Mouse (Mus musculus) gastrocnemius, adult 2 months (tissue): ENCODE data around the gene Gatad1. TPM values are rescaled to one million over a fixed set of nuclear protein-coding genes. Genes with fewer than 3 reads are reported as not detected.
"Not testable (repeated sequence)": the region's sequence is repeated elsewhere in the genome, so short reads cannot be mapped to it uniquely, and the experiment has no call there.

Experiments used
- DNase-seq: peaks from one replicate; pipeline ENCODE4 v3.0.0; 2022
- H3K27ac ChIP-seq: fragments of 200-600 bp; 2 replicates; pipeline ENCODE4 v1.8.1; 2022; ENCODE audit warnings: mild to moderate bottlenecking
- H3K4me3 ChIP-seq: fragments of 200-600 bp; 2 replicates; pipeline ENCODE4 v1.8.1; 2022; ENCODE audit warnings: mild to moderate bottlenecking, moderate library complexity
- CTCF ChIP-seq: fragments of 200-600 bp; IDR thresholded peaks from 2 replicates; pipeline ENCODE4 v1.8.1; 2022; ENCODE audit warnings: antibody characterized with exemption, mild to moderate bottlenecking, moderate library complexity
- intact Hi-C: fragments of 180-260 bp; cut with DNase I; formaldehyde crosslinking; loops from one replicate; pipeline ENCODE4 v1.15.1; 2025
- long read RNA-seq, 2 experiments: library from polyadenylated mRNA; stranded (forward); transcript quantifications; one replicate each; pipeline ENCODE4 v2.0.0; 2021
- total RNA-seq, 2 experiments: library from RNA; stranded (reverse); gene quantifications; 2 replicates each; pipeline ENCODE4 v1.2.3; 2021

The Gatad1 gene
- total RNA-seq, result 100 to 1,000 TPM in 1 of 2 experiments, 10 to 100 TPM in 1; 91.4 to 100 TPM
- long read RNA-seq, experiment 1, transcript Gatad1-201 (5 exons, 2,545 nt), result major isoform, 30 of 49 reads
- long read RNA-seq, experiment 1, partial matches to known transcripts, result 8 of 49 reads
- long read RNA-seq, experiment 1, other reads (novel, unspliced or antisense), result 10 of 49 reads
- long read RNA-seq, experiment 2, transcript Gatad1-201 (5 exons, 2,545 nt), result major isoform, 50 of 66 reads
- long read RNA-seq, experiment 2, partial matches to known transcripts, result 3 of 66 reads
- long read RNA-seq, experiment 2, other reads (novel, unspliced or antisense), result 11 of 66 reads

GRCm38 (mm10) chr5:3657085-3657484 is at the start of gene Gatad1:
TSS of gene Gatad1 (minus strand) at chr5:3657185.
- H3K4me3 ChIP-seq, result no peak within 1 kb of the TSS
- no peak for TF ChIP-seq CTCF
- no peak within 1 kb of the TSS for H3K27ac ChIP-seq
- intact Hi-C loops, result no loop called here
- no peak for DNase-seq

GRCm38 (mm10) chr5:3702180-3702579 is 45.2 kb upstream of the Gatad1 start:
- TF ChIP-seq CTCF, result no peak
- Histone ChIP-seq H3K27ac (no peak overlapping the region), H3K4me3 (no peak overlapping the region)
- no peak for DNase-seq
- intact Hi-C loops, result no loop called here

- no peak for DNase-seq
- no peak for TF ChIP-seq CTCF
- H3K4me3 ChIP-seq, result no peak overlapping the region
- H3K27ac ChIP-seq, result no peak overlapping the region
- intact Hi-C loops, result no loop called here
Observed at GRCm38 (mm10) chr5:3700025-3700424, 43.0 kb upstream of the Gatad1 start.

- no peak overlapping the region for H3K27ac ChIP-seq
- H3K4me3 ChIP-seq, result no peak overlapping the region
- DNase-seq, result no peak
- intact Hi-C loops, result no loop called here
- no peak for TF ChIP-seq CTCF
Observed at GRCm38 (mm10) chr5:3696031-3696430, 39.0 kb upstream of the Gatad1 start.

GRCm38 (mm10) chr5:3695191-3695590 is 38.2 kb upstream of the Gatad1 start:
- no peak for TF ChIP-seq CTCF
- Histone ChIP-seq H3K4me3 (no peak overlapping the region), H3K27ac (no peak overlapping the region)
- intact Hi-C loops, result no loop called here
- DNase-seq, result no peak

- no peak for DNase-seq
- Histone ChIP-seq H3K27ac (no peak overlapping the region), H3K4me3 (no peak overlapping the region)
- no peak for TF ChIP-seq CTCF
- intact Hi-C loops, result no loop called here
Observed at GRCm38 (mm10) chr5:3692956-3693355, 36.0 kb upstream of the Gatad1 start.

GRCm38 (mm10) chr5:3691283-3691682 is 34.3 kb upstream of the Gatad1 start:
- TF ChIP-seq CTCF, result no peak
- intact Hi-C loops, result no loop called here
- H3K4me3 ChIP-seq, result no peak overlapping the region
- H3K27ac ChIP-seq, result no peak overlapping the region
- no peak for DNase-seq

- H3K27ac ChIP-seq, result no peak overlapping the region
- no peak for TF ChIP-seq CTCF
- no peak overlapping the region for H3K4me3 ChIP-seq
- intact Hi-C loops, result no loop called here
- no peak for DNase-seq
Observed at GRCm38 (mm10) chr5:3688298-3688697, 31.3 kb upstream of the Gatad1 start.

GRCm38 (mm10) chr5:3669938-3670554 is 13.1 kb upstream of the Gatad1 start:
- intact Hi-C loops, result no loop called here
- Histone ChIP-seq H3K27ac (no peak overlapping the region), H3K4me3 (no peak overlapping the region)
- DNase-seq, result no peak
- TF ChIP-seq CTCF, result no peak

- intact Hi-C loops, result no loop called here
- no peak for TF ChIP-seq CTCF
Observed at GRCm38 (mm10) chr5:3666585-3666984, 9.6 kb upstream of the Gatad1 start.

GRCm38 (mm10) chr5:3665225-3665624 is 8.2 kb upstream of the Gatad1 start:
- Histone ChIP-seq H3K4me3 (no peak overlapping the region), H3K27ac (no peak overlapping the region)
- no peak for DNase-seq
- intact Hi-C loops, result no loop called here
- no peak for TF ChIP-seq CTCF

More at GRCm38 (mm10) chr5:3666585-3666984, 9.6 kb upstream of the Gatad1 start:
- no peak overlapping the region for H3K27ac ChIP-seq
- H3K4me3 ChIP-seq, result no peak overlapping the region
- no peak for DNase-seq

GRCm38 (mm10) chr5:3653801-3654200 is 3.2 kb downstream of the Gatad1 start:
- H3K4me3 ChIP-seq, result no peak overlapping the region
- intact Hi-C loops, result no loop called here
- no peak for DNase-seq
- no peak overlapping the region for H3K27ac ChIP-seq
- no peak for TF ChIP-seq CTCF

- intact Hi-C loops, DNase-seq, H3K4me3 ChIP-seq, H3K27ac ChIP-seq: not testable (repeated sequence)
Observed at GRCm38 (mm10) chr5:3652903-3653575, 3.9 kb downstream of the Gatad1 start.
